Mouse (Mus musculus): ENCODE measurements at regions not wholly inside any gene's neighbourhood (a gene's known extent, or its start where the extent isn't known, plus 50 kb on each side); places are given as distances from the start of the nearest gene placed in this dataset.
A peak's percentile ranks its signal among the peaks of the same experiment; 100 is the strongest.

GRCm38 (mm10) chr11:117599788-117600263 lies 54.3 kb upstream of the Tnrc6c start:
- no peak overlapping the region for H3K4me3 ChIP-seq (ENCODE audit: insufficient read depth in 1 of 2, low read depth in 1 of 2, low read length in 2 of 2, poor library complexity in 1 of 2, severe bottlenecking in 1 of 2)
- in situ Hi-C loops (cut with MboI; ENCODE audit: low sequenced_read_pairs in 2 of 2, unreplicated experiment in 2 of 2): no loop called here

GRCm38 (mm10) chr11:117601147-117601546 lies 52.9 kb upstream of the Tnrc6c start:
- H3K4me3 ChIP-seq (ENCODE audit: insufficient read depth in 1 of 2, low read depth in 1 of 2, low read length in 2 of 2, poor library complexity in 1 of 2, severe bottlenecking in 1 of 2): no peak overlapping the region
- H3K4me1 ChIP-seq (ENCODE audit: control insufficient read depth in 2 of 2, insufficient read depth in 2 of 2, low read length in 2 of 2, poor library complexity in 1 of 2): peaks cover 20 to 68% of the 10 kb centered on the region in 2 experiments
- no peak for DNase-seq (ENCODE audit: low read depth, low spot score)
- H3K9ac ChIP-seq (ENCODE audit: insufficient read depth, low read depth, low read length, poor library complexity, severe bottlenecking): no peak overlapping the region
- no peaks in the 10 kb centered on the region for H3K9me3 ChIP-seq (ENCODE audit: control insufficient read depth, insufficient read depth, low read depth, low read length)
- H3K36me3 ChIP-seq (ENCODE audit: control insufficient read depth, insufficient read depth, low read length, poor library complexity, severe bottlenecking): no peaks in the 10 kb centered on the region
- no peak overlapping the region for H3K27ac ChIP-seq (ENCODE audit: insufficient read depth, low read depth, low read length, poor library complexity, severe bottlenecking)
- no peak for TF ChIP-seq ZC3H11A (IDR thresholded peaks at IDR 0.05; ENCODE audit: borderline replicate concordance, low read depth, low read length)
- no peak for TF ChIP-seq CHD2 (IDR thresholded peaks at IDR 0.05; ENCODE audit: low read depth, low read length)
- no peak for TF ChIP-seq MAFK (IDR thresholded peaks at IDR 0.05; ENCODE audit: insufficient read depth, low read depth, low read length)
- no peak for TF ChIP-seq ZNF384 (IDR thresholded peaks at IDR 0.05; ENCODE audit: low read depth, low read length)
- TF ChIP-seq HCFC1 (IDR thresholded peaks at IDR 0.05; ENCODE audit: borderline replicate concordance, insufficient read depth, low read length): no peak
- in situ Hi-C loops (cut with MboI; ENCODE audit: low sequenced_read_pairs in 2 of 2, unreplicated experiment in 2 of 2): no loop called here

More at GRCm38 (mm10) chr11:117599788-117600263, 54.3 kb upstream of the Tnrc6c start:
- Histone ChIP-seq H3K27ac (ENCODE audit: insufficient read depth, low read depth, low read length, poor library complexity, severe bottlenecking) (peak overlapping the region; percentile 73; the same call in 1 of the 2 replicates), H3K9ac (ENCODE audit: insufficient read depth, low read depth, low read length, poor library complexity, severe bottlenecking) (peak overlapping the region; percentile 58; the same call in 1 of the 2 replicates), H3K9me3 (ENCODE audit: control insufficient read depth, insufficient read depth, low read depth, low read length) (no peaks in the 10 kb centered on the region), H3K36me3 (ENCODE audit: control insufficient read depth, insufficient read depth, low read length, poor library complexity, severe bottlenecking) (no peaks in the 10 kb centered on the region), H3K4me1 (ENCODE audit: control insufficient read depth in 2 of 2, insufficient read depth in 2 of 2, low read length in 2 of 2, poor library complexity in 1 of 2) (peaks cover 21 to 63% of the 10 kb centered on the region in 2 experiments)
- no peak for DNase-seq (ENCODE audit: low read depth, low spot score)
- TF ChIP-seq CHD2 (IDR thresholded peaks at IDR 0.05; ENCODE audit: low read depth, low read length) (no peak), HCFC1 (IDR thresholded peaks at IDR 0.05; ENCODE audit: borderline replicate concordance, insufficient read depth, low read length) (no peak), MAFK (IDR thresholded peaks at IDR 0.05; ENCODE audit: insufficient read depth, low read depth, low read length) (no peak), ZC3H11A (IDR thresholded peaks at IDR 0.05; ENCODE audit: borderline replicate concordance, low read depth, low read length) (no peak), ZNF384 (IDR thresholded peaks at IDR 0.05; ENCODE audit: low read depth, low read length) (no peak)

- no peak for TF ChIP-seq ZNF384 (IDR thresholded peaks at IDR 0.05; ENCODE audit: low read depth, low read length)
- TF ChIP-seq HCFC1 (IDR thresholded peaks at IDR 0.05; ENCODE audit: borderline replicate concordance, insufficient read depth, low read length): no peak
- TF ChIP-seq MAFK (IDR thresholded peaks at IDR 0.05; ENCODE audit: insufficient read depth, low read depth, low read length): no peak
- TF ChIP-seq ZC3H11A (IDR thresholded peaks at IDR 0.05; ENCODE audit: borderline replicate concordance, low read depth, low read length): no peak
- TF ChIP-seq CHD2 (IDR thresholded peaks at IDR 0.05; ENCODE audit: low read depth, low read length): no peak
- 0 out of 2 replicates have a peak overlapping the region, but pooled peaks have one; percentile 19 for H3K27ac ChIP-seq (ENCODE audit: insufficient read depth, low read depth, low read length, poor library complexity, severe bottlenecking)
- H3K36me3 ChIP-seq (ENCODE audit: control insufficient read depth, insufficient read depth, low read length, poor library complexity, severe bottlenecking): no peaks in the 10 kb centered on the region
- no peak overlapping the region for H3K4me3 ChIP-seq (ENCODE audit: insufficient read depth in 1 of 2, low read depth in 1 of 2, low read length in 2 of 2, poor library complexity in 1 of 2, severe bottlenecking in 1 of 2)
- no peak for DNase-seq (ENCODE audit: low read depth, low spot score)
- in situ Hi-C loops (cut with MboI; ENCODE audit: low sequenced_read_pairs in 2 of 2, unreplicated experiment in 2 of 2): no loop called here
- H3K4me1 ChIP-seq (ENCODE audit: control insufficient read depth in 2 of 2, insufficient read depth in 2 of 2, low read length in 2 of 2, poor library complexity in 1 of 2): peaks cover 17 to 59% of the 10 kb centered on the region in 2 experiments
- no peaks in the 10 kb centered on the region for H3K9me3 ChIP-seq (ENCODE audit: control insufficient read depth, insufficient read depth, low read depth, low read length)
- no peak overlapping the region for H3K9ac ChIP-seq (ENCODE audit: insufficient read depth, low read depth, low read length, poor library complexity, severe bottlenecking)
These were observed 50.1 kb upstream of the Tnrc6c start for GRCm38 (mm10) chr11:117604019-117604418.

All from ES-E14 (cell line).